Mouse (Mus musculus) E14TG2a.4 (cell line): ENCODE measurements around the gene Large2.

Source experiments
- CTCF ChIP-seq: conservative IDR thresholded peaks from 2 replicates; pipeline ENCODE4 v1.5.1; 2014; ENCODE audit warnings: low read length
- NANOG ChIP-seq: IDR thresholded peaks from 2 replicates; pipeline ENCODE4 v1.6.1; 2014; ENCODE audit warnings: borderline replicate concordance, low read length, mixed read lengths
- POU5F1 ChIP-seq: IDR thresholded peaks from 2 replicates; pipeline ENCODE4 v1.6.1; 2014; ENCODE audit warnings: low read length, borderline replicate concordance

DNA sequence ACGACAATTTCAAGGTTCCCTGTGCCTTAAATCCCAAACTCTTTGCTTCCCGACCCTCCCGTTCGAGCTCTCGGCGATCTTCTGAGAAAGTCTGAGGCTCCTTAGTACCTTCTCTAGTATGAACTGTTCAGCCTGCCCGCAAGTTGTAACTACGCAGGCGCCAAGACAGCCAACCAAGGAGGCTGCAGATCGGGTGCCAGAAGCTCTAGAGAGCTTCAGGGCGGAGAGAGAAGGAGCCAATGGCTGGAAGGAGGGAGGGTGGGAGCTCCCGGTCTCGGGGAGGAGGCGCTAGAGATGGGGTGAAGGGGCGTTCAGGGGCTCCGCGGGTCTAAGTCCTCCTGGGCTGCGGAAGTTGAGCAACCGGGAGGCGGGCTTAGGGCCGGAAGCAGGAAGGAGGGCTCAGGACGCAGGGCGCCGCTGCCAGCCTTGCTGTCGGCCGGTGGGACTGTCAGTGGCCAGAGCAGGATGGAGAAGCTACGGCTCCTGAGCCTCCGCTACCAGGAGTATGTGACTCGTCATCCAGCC is 492 bp upstream of the Large2 start:
- TF ChIP-seq CTCF (no peak), POU5F1 (no peak), NANOG (no peak)
